Mouse (Mus musculus): ENCODE results near the gene Ufc1. TPM values are rescaled to one million over a fixed set of nuclear protein-coding genes. Genes with fewer than 3 reads are reported as not detected.
A peak's percentile ranks its signal among the peaks of the same experiment; 100 is the strongest.

Ufc1 gene
- polyA plus RNA-seq, 1 experiment, result 183 TPM

DNA sequence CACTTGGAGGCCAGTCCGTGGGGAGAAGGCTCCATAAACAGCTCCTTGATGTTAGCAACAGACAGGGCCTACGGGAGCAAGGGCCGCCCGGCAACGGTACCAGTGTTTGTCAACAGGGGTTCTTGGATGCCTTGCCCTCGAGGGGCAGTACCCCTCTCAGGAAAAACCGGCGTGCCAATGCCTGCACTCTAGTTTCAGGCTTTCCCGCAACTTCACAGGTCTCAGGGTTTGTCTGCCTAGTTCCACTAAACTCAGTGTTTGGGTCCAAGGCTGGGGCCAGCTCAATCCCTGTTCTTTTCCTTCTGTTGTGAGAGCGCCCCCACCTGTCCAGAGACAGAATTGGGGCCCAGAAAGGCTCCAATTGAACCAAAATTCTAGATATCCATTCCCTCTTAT, 13.3 kb downstream of the Ufc1 start:
- H3K4me1 ChIP-seq (ENCODE audit: control insufficient read depth, insufficient read depth, insufficient read length, low read length), result peaks cover 5% of the 10 kb centered on the region
- peak overlapping the region; percentile 69 for H3K27ac ChIP-seq (replicated peaks; ENCODE audit: low read depth, low read length)
- peak overlapping the region; percentile 74 for H3K4me3 ChIP-seq (ENCODE audit: insufficient read depth, low read depth, low read length)

DNA sequence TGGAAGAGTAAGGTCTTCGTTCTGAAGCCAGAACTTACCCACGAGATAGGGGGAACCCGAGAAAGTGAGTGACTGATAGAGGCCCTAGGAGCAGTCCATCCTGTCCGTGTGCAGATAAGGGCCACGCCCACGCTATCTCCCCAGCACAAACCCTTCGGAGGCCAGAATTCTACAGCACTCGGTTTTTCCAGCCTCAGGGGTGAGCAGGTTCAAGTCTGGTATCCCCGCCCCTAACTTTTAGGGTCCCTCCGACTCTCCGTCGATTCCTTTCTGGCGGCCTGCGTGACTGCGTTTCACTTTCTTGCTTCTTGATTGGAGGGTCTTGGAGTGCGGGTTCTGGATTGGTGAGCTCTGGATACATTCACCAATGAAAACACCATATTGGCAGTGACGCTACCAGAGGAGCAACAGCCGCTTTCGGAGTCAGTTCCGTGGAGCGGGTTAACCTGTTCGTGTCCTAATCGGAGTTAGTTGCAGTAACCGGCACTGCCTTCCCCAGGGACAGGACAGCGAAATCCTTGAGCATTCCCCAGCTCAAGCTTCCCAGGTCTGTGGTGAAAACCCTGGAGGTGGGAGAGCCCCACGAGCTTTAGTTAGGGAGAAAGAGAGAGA, 13.8 kb downstream of the Ufc1 start, which contains the start of gene Ppox:
Gene Ppox, minus strand, starts transcription at position 271 of the 612 bp plus-strand sequence.
- H3K4me1 ChIP-seq (ENCODE audit: control insufficient read depth, insufficient read depth, insufficient read length, low read length), result peaks cover 5% of the 10 kb centered on the region
- peak within 1 kb of the TSS; percentile 69 for H3K27ac ChIP-seq (replicated peaks; ENCODE audit: low read depth, low read length)
- peak within 1 kb of the TSS; percentile 83 for H3K4me3 ChIP-seq (ENCODE audit: insufficient read depth, low read depth, low read length)

- peak overlapping the region; percentile 83 for H3K4me3 ChIP-seq (ENCODE audit: insufficient read depth, low read depth, low read length)
- H3K27ac ChIP-seq (replicated peaks; ENCODE audit: low read depth, low read length), result 0 out of 2 replicates have a peak overlapping the region, but pooled peaks have one; percentile 13
- peaks cover 5% of the 10 kb centered on the region for H3K4me1 ChIP-seq (ENCODE audit: control insufficient read depth, insufficient read depth, insufficient read length, low read length)
These were observed 14.4 kb downstream of the Ufc1 start for GRCm38 (mm10) chr1:171280250-171280915.

DNA sequence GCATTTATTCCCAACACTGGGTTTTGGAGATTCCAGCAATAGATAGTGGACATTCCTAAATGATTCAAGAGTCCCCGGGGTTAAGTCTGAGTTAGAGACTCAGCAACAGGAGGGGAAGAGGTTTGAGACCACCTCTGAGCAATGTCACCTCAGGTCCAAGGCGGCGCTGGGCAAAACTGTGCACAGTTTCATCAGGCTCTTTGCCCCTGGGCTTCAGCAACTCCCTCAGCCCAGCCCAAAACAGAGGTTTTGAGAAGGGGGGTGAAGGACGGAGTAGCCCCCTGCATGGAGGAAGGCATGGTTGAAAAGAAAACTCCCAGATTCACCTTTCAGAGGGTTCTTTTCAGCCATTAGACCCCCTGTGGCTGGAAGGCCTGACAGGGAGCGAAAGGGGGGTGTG, 15.1 kb downstream of the Ufc1 start:
- Histone ChIP-seq H3K4me3 (ENCODE audit: insufficient read depth, low read depth, low read length) (peak overlapping the region; percentile 83), H3K27ac (replicated peaks; ENCODE audit: low read depth, low read length) (no peak overlapping the region), H3K4me1 (ENCODE audit: control insufficient read depth, insufficient read depth, insufficient read length, low read length) (peaks cover 5% of the 10 kb centered on the region; the same call in 1 of the 2 replicates)

DNA sequence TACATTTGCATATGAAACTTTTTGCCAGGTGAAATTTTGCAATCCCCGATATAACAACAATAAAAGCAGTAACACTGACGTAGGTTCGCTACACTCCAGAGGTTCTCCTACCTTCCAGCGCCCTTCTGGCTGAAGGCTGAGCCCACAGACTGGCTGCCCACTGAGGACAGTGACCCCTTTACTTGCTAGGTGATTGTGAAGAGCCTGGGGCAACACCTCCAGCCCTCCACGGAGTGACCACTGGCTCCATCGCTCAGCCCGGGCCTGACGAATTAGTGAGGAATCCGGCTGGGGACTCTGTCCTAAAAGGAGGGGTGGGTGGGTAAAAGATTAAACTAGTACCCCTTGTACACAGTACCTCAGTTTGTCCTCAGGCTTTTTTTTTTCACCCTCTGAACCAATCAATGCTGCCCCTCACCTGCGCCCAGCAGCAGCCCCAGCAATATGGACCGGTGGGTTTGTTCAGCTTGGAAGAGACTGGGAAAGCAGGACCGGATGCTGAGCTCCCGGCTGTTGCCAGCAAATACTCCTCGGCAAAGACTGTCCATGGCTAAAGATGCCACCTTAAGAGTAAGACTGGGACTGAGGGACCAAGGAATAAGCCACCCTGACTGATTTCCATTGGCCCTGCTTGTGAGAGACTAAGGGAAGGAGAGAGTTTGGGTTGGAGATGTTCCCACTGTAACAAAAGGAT, 15.7 kb downstream of the Ufc1 start:
- Histone ChIP-seq H3K4me1 (ENCODE audit: control insufficient read depth, insufficient read depth, insufficient read length, low read length) (peaks cover 5% of the 10 kb centered on the region; the same call in 1 of the 2 replicates), H3K27ac (replicated peaks; ENCODE audit: low read depth, low read length) (no peak overlapping the region), H3K4me3 (ENCODE audit: insufficient read depth, low read depth, low read length) (no peak overlapping the region)

DNA sequence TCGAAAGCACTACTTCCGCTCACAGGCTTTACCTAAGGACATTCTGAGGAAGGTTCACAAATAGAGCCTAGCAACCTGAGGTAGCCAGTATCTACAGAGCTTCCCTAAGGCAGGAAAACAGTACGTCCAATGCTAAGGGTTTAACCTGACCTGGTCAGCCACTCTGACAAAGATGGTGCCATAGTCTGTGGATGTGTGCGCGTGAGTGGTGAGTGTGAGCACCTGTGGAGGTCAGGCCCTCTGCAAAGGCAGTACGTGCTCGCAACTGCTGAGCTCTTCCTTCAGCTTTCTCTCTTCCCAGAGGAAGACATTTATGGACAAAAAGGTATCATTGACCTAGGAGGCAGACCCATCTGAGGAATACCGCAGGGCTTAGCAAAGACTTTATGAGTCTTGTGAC, 16.4 kb downstream of the Ufc1 start:
- Histone ChIP-seq H3K4me3 (ENCODE audit: insufficient read depth, low read depth, low read length) (no peak overlapping the region), H3K27ac (replicated peaks; ENCODE audit: low read depth, low read length) (no peak overlapping the region), H3K4me1 (ENCODE audit: control insufficient read depth, insufficient read depth, insufficient read length, low read length) (peaks cover 5% of the 10 kb centered on the region; the same call in 1 of the 2 replicates)

DNA sequence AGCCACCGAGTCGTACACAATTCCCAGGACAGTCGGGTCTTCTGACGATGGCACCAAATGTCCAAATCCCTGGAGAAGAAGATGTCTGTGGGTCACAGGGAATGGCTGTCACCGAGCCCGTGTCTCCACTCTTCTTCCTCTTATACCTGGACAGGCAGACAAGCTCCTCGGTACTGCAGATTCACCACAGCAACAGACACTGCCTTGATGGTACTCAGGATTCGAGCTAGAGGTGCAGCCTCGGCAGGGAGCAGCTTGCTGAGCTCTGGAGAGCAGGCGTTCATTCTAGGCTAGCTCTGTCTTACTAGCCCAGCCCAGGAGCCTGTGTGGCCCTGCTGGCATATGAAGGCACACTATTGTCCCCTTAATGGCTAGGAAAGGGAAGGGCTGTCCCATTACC, 17.1 kb downstream of the Ufc1 start:
- H3K27ac ChIP-seq (replicated peaks; ENCODE audit: low read depth, low read length), result no peak overlapping the region
- peaks cover 5% of the 10 kb centered on the region; the same call in 1 of the 2 replicates for H3K4me1 ChIP-seq (ENCODE audit: control insufficient read depth, insufficient read depth, insufficient read length, low read length)
- no peak overlapping the region for H3K4me3 ChIP-seq (ENCODE audit: insufficient read depth, low read depth, low read length)

DNA sequence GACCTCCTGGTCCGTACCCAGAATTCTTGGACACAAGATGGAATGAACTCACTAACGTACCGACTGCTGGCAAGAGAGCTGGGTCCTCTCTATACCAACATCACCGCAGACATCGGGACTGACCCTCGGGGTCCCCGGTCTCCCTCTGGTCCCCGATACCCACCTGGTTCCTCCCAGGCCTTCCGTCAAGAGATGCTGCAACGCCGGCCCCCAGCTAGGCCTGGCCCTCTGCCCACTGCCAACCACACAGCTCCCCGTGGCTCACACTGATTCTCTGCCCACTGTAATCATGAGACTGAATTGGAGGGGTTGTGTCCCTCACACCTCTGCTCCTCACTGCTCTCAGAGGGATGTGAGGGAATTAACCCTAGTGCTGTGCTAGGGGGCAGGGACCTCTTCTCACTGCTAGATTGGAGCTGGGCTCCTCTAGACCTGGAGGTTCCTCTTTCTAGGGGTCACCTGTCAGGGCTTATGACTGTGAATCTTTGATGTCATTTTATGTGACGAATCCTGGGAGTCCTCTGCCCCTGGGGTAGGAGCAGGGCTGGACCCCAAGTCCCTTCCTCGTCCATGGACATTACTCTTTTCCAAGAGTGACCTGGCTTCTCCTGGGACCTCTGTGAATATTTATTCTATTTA, 18.6 kb downstream of the Ufc1 start:
- Histone ChIP-seq H3K4me3 (ENCODE audit: insufficient read depth, low read depth, low read length) (no peak overlapping the region), H3K4me1 (ENCODE audit: control insufficient read depth, insufficient read depth, insufficient read length, low read length) (peaks cover 12% of the 10 kb centered on the region; the same call in 1 of the 2 replicates), H3K27ac (replicated peaks; ENCODE audit: low read depth, low read length) (no peak overlapping the region)

- Histone ChIP-seq H3K4me3 (ENCODE audit: insufficient read depth, low read depth, low read length) (no peak overlapping the region), H3K4me1 (ENCODE audit: control insufficient read depth, insufficient read depth, insufficient read length, low read length) (peaks cover 13% of the 10 kb centered on the region; the same call in 1 of the 2 replicates), H3K27ac (replicated peaks; ENCODE audit: low read depth, low read length) (no peak overlapping the region)
These were observed 19.6 kb downstream of the Ufc1 start for GRCm38 (mm10) chr1:171275144-171275734.

DNA sequence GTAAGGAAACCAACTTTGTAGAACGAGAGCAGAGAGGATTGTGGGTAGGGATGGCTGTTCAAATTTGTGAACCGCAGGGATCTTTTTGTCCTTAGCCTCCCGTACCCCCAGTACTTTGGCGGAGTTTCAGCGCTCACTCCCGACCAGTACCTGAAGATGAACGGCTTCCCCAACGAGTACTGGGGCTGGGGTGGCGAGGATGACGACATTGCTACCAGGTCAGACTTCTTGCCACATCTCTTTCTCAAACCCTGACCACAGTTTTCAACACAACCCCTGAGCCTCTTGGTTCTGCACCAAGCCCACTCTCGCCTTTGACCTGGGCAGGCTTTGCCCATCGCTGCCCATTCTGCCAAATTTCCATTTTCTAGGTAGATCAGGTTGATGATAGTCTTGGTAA, 20.7 kb downstream of the Ufc1 start:
- Histone ChIP-seq H3K4me1 (ENCODE audit: control insufficient read depth, insufficient read depth, insufficient read length, low read length) (peaks cover 10% of the 10 kb centered on the region; the same call in 1 of the 2 replicates), H3K4me3 (ENCODE audit: insufficient read depth, low read depth, low read length) (no peak overlapping the region), H3K27ac (replicated peaks; ENCODE audit: low read depth, low read length) (no peak overlapping the region)

DNA sequence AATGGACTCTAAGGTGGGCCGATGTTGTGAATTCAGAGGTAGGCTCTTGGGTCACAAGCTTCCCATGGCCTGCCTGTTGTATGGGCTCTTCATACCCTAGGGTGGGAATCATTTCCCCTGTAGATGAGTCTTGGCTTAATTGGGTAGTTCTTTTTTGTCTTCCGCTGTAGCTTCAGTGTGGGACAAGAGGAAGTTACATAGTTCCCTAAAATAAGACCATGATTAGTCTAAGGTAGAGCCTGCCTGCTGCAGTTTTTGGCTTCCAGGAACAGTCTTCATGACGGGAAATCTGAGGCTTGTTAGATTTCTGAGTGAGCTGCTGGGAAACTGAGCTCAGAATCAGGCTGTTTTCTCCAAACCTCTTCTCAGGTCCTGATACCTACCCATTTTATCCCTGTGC, 22.7 kb downstream of the Ufc1 start:
- Histone ChIP-seq H3K4me1 (ENCODE audit: control insufficient read depth, insufficient read depth, insufficient read length, low read length) (peaks cover 10% of the 10 kb centered on the region; the same call in 1 of the 2 replicates), H3K4me3 (ENCODE audit: insufficient read depth, low read depth, low read length) (peak overlapping the region; percentile 17; the same call in 1 of the 2 replicates), H3K27ac (replicated peaks; ENCODE audit: low read depth, low read length) (peak overlapping the region; percentile 39; the same call in 1 of the 2 replicates)

DNA sequence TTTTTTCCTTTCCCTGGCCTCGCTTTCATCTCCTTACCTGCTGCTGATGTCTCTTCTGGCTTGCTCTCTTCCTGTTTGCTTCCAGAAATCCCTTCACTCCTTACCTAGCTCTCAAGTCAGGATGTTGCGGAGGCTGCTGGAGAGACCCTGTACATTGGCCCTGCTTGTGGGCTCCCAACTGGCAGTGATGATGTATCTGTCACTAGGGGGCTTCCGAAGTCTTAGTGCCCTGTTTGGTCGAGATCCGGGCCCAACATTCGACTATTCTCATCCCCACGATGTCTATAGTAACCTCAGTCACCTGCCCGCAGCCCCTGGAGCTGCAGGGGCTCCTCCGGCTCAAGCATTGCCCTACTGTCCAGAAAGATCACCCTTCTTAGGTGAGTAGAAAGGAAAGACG, 23.2 kb downstream of the Ufc1 start:
- Histone ChIP-seq H3K4me1 (ENCODE audit: control insufficient read depth, insufficient read depth, insufficient read length, low read length) (peaks cover 10% of the 10 kb centered on the region; the same call in 1 of the 2 replicates), H3K4me3 (ENCODE audit: insufficient read depth, low read depth, low read length) (peak overlapping the region; percentile 17; the same call in 1 of the 2 replicates), H3K27ac (replicated peaks; ENCODE audit: low read depth, low read length) (peak overlapping the region; percentile 39; the same call in 1 of the 2 replicates)

GRCm38 (mm10) chr1:171271196-171271595, 23.6 kb downstream of the Ufc1 start:
- Histone ChIP-seq H3K4me1 (ENCODE audit: control insufficient read depth, insufficient read depth, insufficient read length, low read length) (peaks cover 10% of the 10 kb centered on the region; the same call in 1 of the 2 replicates), H3K4me3 (ENCODE audit: insufficient read depth, low read depth, low read length) (peak overlapping the region; percentile 76), H3K27ac (replicated peaks; ENCODE audit: low read depth, low read length) (no peak overlapping the region)

GRCm38 (mm10) chr1:171270573-171270900, 24.3 kb downstream of the Ufc1 start:
- peak overlapping the region; percentile 76 for H3K4me3 ChIP-seq (ENCODE audit: insufficient read depth, low read depth, low read length)
- peak overlapping the region; percentile 28; the same call in 1 of the 2 replicates for H3K27ac ChIP-seq (replicated peaks; ENCODE audit: low read depth, low read length)
- peaks cover 10% of the 10 kb centered on the region; the same call in 1 of the 2 replicates for H3K4me1 ChIP-seq (ENCODE audit: control insufficient read depth, insufficient read depth, insufficient read length, low read length)
